Mouse (Mus musculus) liver, postnatal 0 days (tissue): ENCODE results near the gene Mgst2. TPM values are rescaled to one million over a fixed set of nuclear protein-coding genes. Genes with fewer than 3 reads are reported as not detected.

Experiments used
- ATAC-seq: fragments of 200-750 bp; cut with Nextera tagmentation; 2 replicates; pipeline ENCODE4 v1.8.0; 2017; ENCODE audit warnings: mild to moderate bottlenecking, moderate library complexity
- DNase-seq: peaks from one replicate; pipeline ENCODE4 v3.0.0-alpha.2; 2016
- H3K27ac ChIP-seq: fragments of 300-500 bp; sonication (generic); 2 replicates; pipeline ENCODE4 v1.5.1; 2014; ENCODE audit warnings: antibody characterized with exemption, moderate library complexity, mild to moderate bottlenecking, low read depth
- H3K27me3 ChIP-seq: fragments of 300-500 bp; sonication (generic); 2 replicates; pipeline ENCODE4 v1.6.1; 2014; ENCODE audit warnings: low read length, control low read depth, mixed read lengths; ENCODE audit not compliant: insufficient read depth
- H3K36me3 ChIP-seq: fragments of 300-500 bp; sonication (generic); replicated peaks from 2 replicates; pipeline ENCODE4 v1.6.1; 2014; ENCODE audit warnings: mild to moderate bottlenecking, control low read depth, low read length, moderate library complexity, mixed read lengths; ENCODE audit not compliant: insufficient read depth
- H3K4me1 ChIP-seq: fragments of 300-500 bp; sonication (generic); 2 replicates; pipeline ENCODE4 v1.6.1; 2014; ENCODE audit warnings: antibody characterized with exemption, mild to moderate bottlenecking, control low read depth; ENCODE audit not compliant: insufficient read depth
- H3K4me2 ChIP-seq: fragments of 300-500 bp; sonication (generic); 2 replicates; pipeline ENCODE4 v1.6.1; 2014; ENCODE audit warnings: low read depth, mild to moderate bottlenecking, low read length, moderate library complexity, mixed read lengths
- H3K4me3 ChIP-seq: fragments of 300-500 bp; sonication (generic); 2 replicates; pipeline ENCODE4 v1.5.1; 2014; ENCODE audit warnings: low read depth, low read length
- H3K9ac ChIP-seq: fragments of 300-500 bp; sonication (generic); replicated peaks from 2 replicates; pipeline ENCODE4 v1.6.1; 2014; ENCODE audit warnings: mild to moderate bottlenecking, moderate library complexity
- H3K9me3 ChIP-seq: fragments of 300-500 bp; sonication (generic); 2 replicates; pipeline ENCODE4 v1.6.1; 2016; ENCODE audit warnings: mild to moderate bottlenecking, control low read depth, low read length, mixed read lengths
- CTCF ChIP-seq: sonication (generic); IDR thresholded peaks from 2 replicates; pipeline ENCODE4 v1.5.1; 2016; ENCODE audit warnings: antibody characterized with exemption, low read depth
- EP300 ChIP-seq: IDR thresholded peaks from 2 replicates; pipeline ENCODE4 v1.6.1; 2016; ENCODE audit warnings: antibody characterized with exemption, low read depth, mild to moderate bottlenecking
- WGBS: fragments of 180-500 bp; shearing (Covaris S2); extraction: QIAGEN DNeasy Blood & Tissue Kit; methylation state at CpG from one replicate; pipeline ENCODE4 v1.1.7; 2014; ENCODE audit not compliant: insufficient replicate concordance; 5-methylcytosine and 5-hydroxymethylcytosine counted together
- polyA plus RNA-seq: library from polyadenylated mRNA; unstranded; fragments of >200 nt; fragmentation: Nextera tagmentation; extraction: Ambion mirVana; gene quantifications from 2 replicates; pipeline ENCODE4 v1.2.1, GENCODE M21; 2015

The Mgst2 gene
- polyA plus RNA-seq = 36.8 TPM in 2 replicates

DNA sequence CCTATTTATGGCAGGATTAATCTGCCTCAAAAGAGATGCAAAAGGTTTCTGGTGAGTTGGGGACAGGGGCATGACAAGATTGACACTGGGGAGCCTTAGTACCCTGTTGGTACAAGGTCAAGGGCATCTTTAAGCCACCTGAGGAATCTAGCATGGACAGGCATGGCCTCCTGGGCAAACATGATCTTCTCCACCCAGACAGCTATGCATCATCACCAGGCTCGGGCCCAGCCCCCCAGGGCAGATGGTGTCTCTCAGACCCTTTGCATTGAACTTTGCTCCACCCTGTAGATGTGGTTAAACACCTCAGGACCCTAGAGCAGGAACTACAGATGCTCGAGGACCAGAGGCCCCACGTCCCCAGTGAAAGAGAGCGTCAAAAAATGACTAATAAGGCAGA lies at the start of gene Mgst2:
Gene Mgst2, plus strand, starts transcription at position 301 of the 400 bp plus-strand sequence.
- H3K9me3 ChIP-seq = no peaks in the 10 kb centered on the region
- no peaks in the 10 kb centered on the region for H3K27me3 ChIP-seq
- peak within 1 kb of the TSS; percentile 60 for H3K9ac ChIP-seq
- DNase-seq (no peak), ATAC-seq (no peak)
- H3K4me2 ChIP-seq = peak within 1 kb of the TSS; percentile 60
- peak within 1 kb of the TSS; percentile 38 for H3K4me3 ChIP-seq
- peaks cover 34% of the 10 kb centered on the region for H3K4me1 ChIP-seq
- 40% methylated on average over 4 of the region's 4 CpGs for WGBS
- H3K36me3 ChIP-seq = no peaks in the 10 kb centered on the region
- TF ChIP-seq EP300 (no peak), CTCF (no peak)
- H3K27ac ChIP-seq = peak within 1 kb of the TSS; percentile 76

DNA sequence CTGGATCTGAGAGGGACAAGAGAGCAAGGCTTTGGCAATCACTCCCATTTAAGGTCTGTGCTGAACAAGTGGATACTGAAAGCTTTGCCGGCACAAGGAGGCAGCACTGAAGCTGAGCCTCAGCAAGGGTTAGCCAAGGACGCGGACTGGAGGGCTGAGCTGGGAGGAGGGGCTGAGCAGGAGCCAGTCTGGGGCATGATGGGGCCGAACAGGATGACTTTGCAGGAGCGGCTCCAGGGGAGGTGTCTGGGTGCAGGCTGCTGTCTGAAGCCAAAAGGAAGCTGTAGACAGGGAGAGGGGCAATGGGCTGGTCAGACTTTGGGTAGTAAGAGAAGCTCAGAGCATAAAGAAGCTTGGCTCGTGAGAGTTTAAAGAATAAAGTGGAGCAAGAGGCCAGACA lies 48.2 kb upstream of the Mgst2 start:
- 3% methylated on average over 6 of the region's 6 CpGs for WGBS
- H3K4me2 ChIP-seq = no peak overlapping the region
- ATAC-seq (peak; percentile 67), DNase-seq (peak; percentile 45)
- no peak overlapping the region for H3K27ac ChIP-seq
- H3K9me3 ChIP-seq = no peaks in the 10 kb centered on the region
- peaks cover 3% of the 10 kb centered on the region; the same call in 1 of the 2 replicates for H3K4me1 ChIP-seq
- H3K9ac ChIP-seq = no peak overlapping the region
- no peak for TF ChIP-seq EP300
- TF ChIP-seq CTCF = peak; percentile 56
- H3K4me3 ChIP-seq = no peak overlapping the region
- H3K36me3 ChIP-seq = no peaks in the 10 kb centered on the region
- H3K27me3 ChIP-seq = no peaks in the 10 kb centered on the region

DNA sequence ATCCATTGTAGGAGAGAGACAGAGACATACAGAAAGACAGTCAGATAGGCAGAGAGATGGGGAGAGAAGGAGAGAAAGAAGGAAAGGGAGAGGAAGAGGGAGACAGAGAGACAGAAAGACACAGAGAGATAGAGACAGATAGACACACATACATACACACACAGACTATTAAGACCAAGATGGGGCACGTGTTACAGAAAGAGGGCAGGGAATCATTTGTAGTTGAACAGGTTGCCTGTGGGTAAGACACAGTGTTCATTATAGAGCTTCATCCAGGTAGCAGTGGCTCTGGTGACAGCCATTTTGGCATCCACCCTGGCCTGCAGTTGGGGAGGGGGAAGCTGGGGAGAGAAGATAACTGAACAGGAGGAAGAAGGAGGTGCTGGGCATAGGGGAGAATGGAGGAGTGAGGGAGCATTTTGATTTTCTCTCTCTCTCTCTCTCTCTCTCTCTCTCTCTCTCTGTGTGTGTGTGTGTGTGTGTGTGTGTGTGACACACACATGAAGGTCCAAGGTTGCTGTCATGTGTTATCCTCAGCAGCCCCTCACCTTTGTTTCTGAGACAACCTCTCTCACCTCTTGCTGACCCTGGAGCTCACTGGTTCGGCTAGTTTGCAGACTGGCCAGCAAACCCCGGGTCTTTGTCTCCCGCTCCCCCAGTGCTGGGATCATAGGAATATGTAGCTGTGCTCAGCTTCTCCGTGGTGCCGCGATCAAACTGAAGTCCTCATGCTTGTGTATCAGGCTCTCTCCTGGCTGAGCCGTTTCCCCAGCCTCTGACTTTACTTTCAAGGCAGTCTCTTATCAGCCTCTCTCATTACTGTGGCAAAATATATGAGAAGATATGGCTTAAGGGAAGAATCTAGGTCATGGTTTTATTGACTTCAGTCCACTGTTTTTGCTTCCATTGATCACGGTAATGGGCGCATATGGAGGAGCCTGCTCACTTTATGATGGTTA lies 47.5 kb upstream of the Mgst2 start:
- no peak overlapping the region for H3K9ac ChIP-seq
- H3K9me3 ChIP-seq = no peaks in the 10 kb centered on the region
- 67% methylated on average over 10 of the region's 10 CpGs for WGBS
- H3K27ac ChIP-seq = no peak overlapping the region
- H3K4me2 ChIP-seq = no peak overlapping the region
- H3K4me1 ChIP-seq = peaks cover 3% of the 10 kb centered on the region; the same call in 1 of the 2 replicates
- H3K36me3 ChIP-seq = no peaks in the 10 kb centered on the region
- DNase-seq (no peak), ATAC-seq (no peak)
- H3K27me3 ChIP-seq = no peaks in the 10 kb centered on the region
- H3K4me3 ChIP-seq = no peak overlapping the region
- no peak for TF ChIP-seq CTCF

DNA sequence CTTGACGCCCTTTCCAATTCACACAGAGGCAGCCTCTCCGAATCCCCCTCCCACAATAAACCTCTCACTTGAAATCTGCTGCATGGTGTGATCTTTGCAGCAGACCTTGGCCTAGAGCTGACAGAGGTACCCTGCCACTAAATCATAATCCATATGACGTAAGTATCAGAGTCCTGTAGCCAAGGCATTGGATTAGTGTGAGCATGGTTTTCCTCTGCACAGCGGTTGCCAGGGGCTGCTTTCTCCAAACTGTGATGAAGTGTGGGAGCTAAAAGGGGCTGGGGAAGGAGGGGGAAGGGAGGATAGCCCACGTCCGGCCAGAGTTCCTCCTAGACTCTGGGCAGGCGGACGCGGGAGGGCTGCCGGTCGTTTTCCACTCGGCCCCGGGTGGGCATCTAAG lies 45.9 kb upstream of the Mgst2 start:
- no peaks in the 10 kb centered on the region for H3K27me3 ChIP-seq
- WGBS = 81% methylated on average over 13 of the region's 13 CpGs
- no peaks in the 10 kb centered on the region for H3K36me3 ChIP-seq
- no peaks in the 10 kb centered on the region for H3K9me3 ChIP-seq
- no peak overlapping the region for H3K4me3 ChIP-seq
- no peak overlapping the region for H3K27ac ChIP-seq
- no peak overlapping the region for H3K9ac ChIP-seq
- H3K4me1 ChIP-seq = peaks cover 3% of the 10 kb centered on the region; the same call in 1 of the 2 replicates
- H3K4me2 ChIP-seq = no peak overlapping the region
- TF ChIP-seq CTCF (no peak), EP300 (no peak)
- DNase-seq (no peak), ATAC-seq (no peak)

DNA sequence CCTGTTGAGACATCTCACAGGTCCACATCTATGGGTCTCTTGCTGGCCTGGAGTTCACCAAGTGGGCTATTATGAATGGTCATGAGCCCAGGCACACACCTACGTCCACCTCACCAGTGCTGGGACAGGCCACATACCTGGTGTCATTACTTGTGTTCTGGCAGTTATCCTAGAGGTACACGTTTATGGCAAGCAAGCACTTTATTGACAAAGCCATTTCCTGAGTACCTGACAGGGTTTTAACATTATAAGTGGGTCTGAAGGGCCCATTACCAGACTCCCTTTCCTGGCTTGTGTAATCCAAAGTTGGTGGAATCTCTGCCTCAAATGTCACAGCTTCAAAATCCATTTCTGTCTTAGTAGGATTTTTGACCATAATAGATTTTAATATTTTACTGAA lies 36.2 kb upstream of the Mgst2 start:
- 60% methylated on average over 2 of the region's 2 CpGs for WGBS
- DNase-seq = no peak
- no peak overlapping the region for H3K9ac ChIP-seq
- ATAC-seq = no peak
- TF ChIP-seq EP300 (no peak), CTCF (no peak)
- H3K27me3 ChIP-seq = no peaks in the 10 kb centered on the region
- H3K36me3 ChIP-seq = no peaks in the 10 kb centered on the region
- no peak overlapping the region for H3K4me3 ChIP-seq
- no peak overlapping the region for H3K4me2 ChIP-seq
- no peaks in the 10 kb centered on the region for H3K9me3 ChIP-seq
- H3K27ac ChIP-seq = no peak overlapping the region
- no peaks in the 10 kb centered on the region for H3K4me1 ChIP-seq

DNA sequence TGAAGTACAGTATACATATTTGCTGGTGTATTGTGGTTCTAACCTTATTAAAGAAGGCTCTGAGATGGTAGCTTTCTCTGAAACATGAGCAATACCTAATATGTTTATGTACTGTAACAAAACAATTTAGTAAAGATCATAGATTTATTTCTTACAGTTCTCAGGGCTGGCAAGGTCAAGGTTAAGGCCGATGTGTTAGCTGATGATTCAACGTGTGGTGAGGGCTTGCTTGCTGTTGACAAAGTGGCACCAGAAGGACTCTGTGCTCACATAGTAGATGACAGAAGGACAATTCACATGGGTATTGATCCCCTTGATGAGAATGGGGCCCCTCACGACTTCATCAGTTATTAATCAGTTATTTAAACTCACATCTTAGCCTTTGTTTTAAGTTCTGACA lies 32.4 kb upstream of the Mgst2 start:
- no peak overlapping the region for H3K27ac ChIP-seq
- H3K4me3 ChIP-seq = no peak overlapping the region
- TF ChIP-seq CTCF (no peak), EP300 (no peak)
- no peaks in the 10 kb centered on the region for H3K36me3 ChIP-seq
- H3K9me3 ChIP-seq = no peaks in the 10 kb centered on the region
- H3K9ac ChIP-seq = no peak overlapping the region
- H3K27me3 ChIP-seq = no peaks in the 10 kb centered on the region
- 70% methylated on average over 3 of the region's 3 CpGs for WGBS
- no peak for ATAC-seq
- H3K4me2 ChIP-seq = no peak overlapping the region
- no peak for DNase-seq
- H3K4me1 ChIP-seq = no peaks in the 10 kb centered on the region; the same call in 1 of the 2 replicates
